Mouse (Mus musculus) forebrain, embryonic 10.5 days (tissue): ENCODE data around the gene Gpr4. TPM values are rescaled to one million over a fixed set of nuclear protein-coding genes. Genes with fewer than 3 reads are reported as not detected.

Source experiments
- DNase-seq: peaks from one replicate; pipeline ENCODE4 v3.0.0-alpha.2; 2017; ENCODE audit warnings: low spot score; ENCODE audit errors: extremely low spot score
- H3K27ac ChIP-seq: fragments of 300-500 bp; sonication (generic); 2 replicates; pipeline ENCODE4 v1.5.1; 2016; ENCODE audit warnings: mild to moderate bottlenecking
- H3K27me3 ChIP-seq: fragments of 300-500 bp; sonication (generic); 2 replicates; pipeline ENCODE4 v1.6.1; 2016; ENCODE audit warnings: mild to moderate bottlenecking; ENCODE audit not compliant: poor library complexity, severe bottlenecking
- H3K36me3 ChIP-seq: fragments of 300-500 bp; sonication (generic); replicated peaks from 2 replicates; pipeline ENCODE4 v1.6.1; 2016; ENCODE audit warnings: mild to moderate bottlenecking, moderate library complexity
- H3K4me1 ChIP-seq: fragments of 300-500 bp; sonication (generic); 2 replicates; pipeline ENCODE4 v1.6.1; 2016
- H3K4me3 ChIP-seq: fragments of 300-500 bp; sonication (generic); 2 replicates; pipeline ENCODE4 v1.5.1; 2016; ENCODE audit warnings: mild to moderate bottlenecking, moderate library complexity
- H3K9me3 ChIP-seq: fragments of 300-500 bp; sonication (generic); 2 replicates; pipeline ENCODE4 v1.6.1; 2016; ENCODE audit warnings: mild to moderate bottlenecking, moderate library complexity
- WGBS: fragments of 180-500 bp; shearing (Covaris S2); methylation state at CpG from one replicate; pipeline ENCODE4 v1.1.7; 2016; 5-methylcytosine and 5-hydroxymethylcytosine counted together
- polyA plus RNA-seq: library from polyadenylated mRNA; unstranded; fragments of >200 nt; fragmentation: Nextera tagmentation; extraction: Ambion mirVana; gene quantifications from 2 replicates; pipeline ENCODE4 v1.2.1, GENCODE M21; 2016

Gene Gpr4
- polyA plus RNA-seq: 1.6 and 2.0 TPM in 2 replicates

DNA sequence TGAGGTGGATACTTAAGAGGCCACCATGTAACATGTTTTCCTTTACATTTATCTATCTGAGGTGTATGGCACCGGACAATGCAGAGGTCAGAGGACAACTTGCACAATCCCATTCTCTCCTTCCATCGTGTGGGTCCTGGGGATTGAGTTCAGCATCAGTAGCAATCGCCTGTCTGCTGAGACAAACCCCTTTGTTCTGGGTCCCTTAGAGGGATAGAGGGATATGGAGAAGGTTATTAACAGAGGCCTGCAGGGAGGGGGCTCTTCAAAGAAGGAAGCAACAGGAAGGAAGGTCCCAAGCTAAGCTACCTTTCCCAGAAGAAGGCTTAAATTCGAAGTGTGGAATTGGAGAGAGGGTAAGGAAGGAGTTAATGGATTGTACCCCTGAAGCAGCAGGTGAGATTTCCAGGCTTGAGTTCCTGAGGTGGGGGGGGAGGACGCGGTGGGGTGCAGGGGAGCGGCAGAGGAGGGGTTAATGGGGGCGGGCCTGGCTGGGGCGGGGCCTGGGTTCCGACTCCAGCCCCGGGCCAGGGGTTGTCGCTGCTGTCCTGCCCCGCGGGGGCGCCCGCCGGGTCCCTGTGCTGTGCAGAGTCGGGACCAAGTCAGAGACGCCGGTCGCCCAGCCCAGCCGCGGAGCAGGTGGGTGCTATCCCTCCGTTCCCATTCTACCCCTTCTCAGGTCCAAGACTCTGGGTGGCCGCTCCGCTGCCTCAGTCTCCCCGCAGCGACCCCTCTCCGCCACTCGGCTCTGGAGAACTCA is at the start of gene Gpr4:
TSS of gene Gpr4 (plus strand) at position 543 of the 760 bp plus-strand sequence.
- Histone ChIP-seq H3K27ac (peak within 1 kb of the TSS; percentile 62), H3K4me3 (peak within 1 kb of the TSS; percentile 58), H3K9me3 (0 out of 2 replicates have a peak, but pooled peaks cover 4% of the 10 kb centered on the region), H3K36me3 (no peaks in the 10 kb centered on the region), H3K27me3 (peaks cover 30% of the 10 kb centered on the region), H3K4me1 (peaks cover 29% of the 10 kb centered on the region)
- peak; percentile 43 for DNase-seq
- WGBS: 2% methylated on average over 30 of the region's 30 CpGs

GRCm38 (mm10) chr7:19162928-19163327 is 49.4 kb upstream of the Gpr4 start:
- 90% methylated on average over 7 of the region's 7 CpGs for WGBS
- no peak for DNase-seq
- Histone ChIP-seq H3K36me3 (no peaks in the 10 kb centered on the region), H3K27me3 (peaks cover 84% of the 10 kb centered on the region), H3K4me1 (peaks cover 42% of the 10 kb centered on the region), H3K9me3 (0 out of 2 replicates have a peak, but pooled peaks cover 6% of the 10 kb centered on the region), H3K4me3 (no peak overlapping the region), H3K27ac (no peak overlapping the region)

DNA sequence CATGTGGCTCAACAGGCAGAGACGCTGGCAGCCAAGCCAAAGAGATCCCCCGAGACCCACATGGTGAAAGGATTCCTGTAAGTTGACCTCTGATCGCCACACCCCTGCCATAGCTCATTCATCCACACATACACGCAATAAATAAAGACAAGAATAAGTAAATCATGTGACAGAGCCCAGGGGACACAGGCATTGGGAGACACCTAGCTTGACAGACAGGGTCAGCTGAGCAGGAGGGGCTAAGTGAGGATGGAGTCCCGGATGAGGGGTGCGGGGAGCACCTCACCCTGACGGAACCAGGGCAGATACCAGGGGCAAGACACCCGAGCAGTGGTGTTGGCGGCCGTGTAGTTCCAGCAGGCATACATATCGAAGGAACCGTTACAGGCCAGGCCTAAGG is 48.6 kb upstream of the Gpr4 start:
- peak overlapping the region; percentile 33 for H3K4me3 ChIP-seq
- no peak overlapping the region for H3K27ac ChIP-seq
- WGBS: 34% methylated on average over 12 of the region's 12 CpGs
- DNase-seq: no peak
- H3K36me3 ChIP-seq: no peaks in the 10 kb centered on the region
- H3K27me3 ChIP-seq: peaks cover 78% of the 10 kb centered on the region
- 0 out of 2 replicates have a peak, but pooled peaks cover 6% of the 10 kb centered on the region for H3K9me3 ChIP-seq
- H3K4me1 ChIP-seq: peaks cover 42% of the 10 kb centered on the region

GRCm38 (mm10) chr7:19164189-19164588 is 48.1 kb upstream of the Gpr4 start:
- Histone ChIP-seq H3K4me1 (peaks cover 42% of the 10 kb centered on the region), H3K36me3 (no peaks in the 10 kb centered on the region), H3K9me3 (0 out of 2 replicates have a peak, but pooled peaks cover 6% of the 10 kb centered on the region), H3K4me3 (peak overlapping the region; percentile 33), H3K27ac (no peak overlapping the region), H3K27me3 (peaks cover 74% of the 10 kb centered on the region)
- 0% methylated on average over 6 of the region's 6 CpGs for WGBS
- peak; percentile 50 for DNase-seq

DNA sequence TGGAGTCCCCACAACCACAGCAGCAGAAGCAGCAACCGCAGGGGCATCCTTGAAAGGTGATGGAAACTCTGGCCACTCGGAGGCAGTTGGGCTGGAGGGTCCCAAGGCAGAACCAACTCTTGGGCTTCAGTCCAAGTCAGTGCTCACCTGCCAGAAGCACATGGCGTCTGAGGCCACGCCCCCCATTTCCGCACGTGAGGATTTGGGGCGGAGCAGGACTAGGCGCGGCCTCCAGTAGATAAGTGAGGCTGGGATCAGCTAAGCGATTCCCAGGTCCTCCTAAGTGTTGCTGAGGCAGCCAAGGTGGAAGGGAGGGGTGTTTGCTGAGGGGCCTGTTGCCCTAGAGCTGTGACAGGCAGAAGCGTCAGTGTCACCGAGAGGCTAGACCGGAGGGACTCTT is 47.4 kb upstream of the Gpr4 start:
- no peak overlapping the region for H3K27ac ChIP-seq
- WGBS: 2% methylated on average over 13 of the region's 13 CpGs
- H3K27me3 ChIP-seq: peaks cover 68% of the 10 kb centered on the region
- H3K9me3 ChIP-seq: 0 out of 2 replicates have a peak, but pooled peaks cover 6% of the 10 kb centered on the region
- no peaks in the 10 kb centered on the region for H3K36me3 ChIP-seq
- no peak for DNase-seq
- H3K4me3 ChIP-seq: peak overlapping the region; percentile 33
- peaks cover 35% of the 10 kb centered on the region for H3K4me1 ChIP-seq

DNA sequence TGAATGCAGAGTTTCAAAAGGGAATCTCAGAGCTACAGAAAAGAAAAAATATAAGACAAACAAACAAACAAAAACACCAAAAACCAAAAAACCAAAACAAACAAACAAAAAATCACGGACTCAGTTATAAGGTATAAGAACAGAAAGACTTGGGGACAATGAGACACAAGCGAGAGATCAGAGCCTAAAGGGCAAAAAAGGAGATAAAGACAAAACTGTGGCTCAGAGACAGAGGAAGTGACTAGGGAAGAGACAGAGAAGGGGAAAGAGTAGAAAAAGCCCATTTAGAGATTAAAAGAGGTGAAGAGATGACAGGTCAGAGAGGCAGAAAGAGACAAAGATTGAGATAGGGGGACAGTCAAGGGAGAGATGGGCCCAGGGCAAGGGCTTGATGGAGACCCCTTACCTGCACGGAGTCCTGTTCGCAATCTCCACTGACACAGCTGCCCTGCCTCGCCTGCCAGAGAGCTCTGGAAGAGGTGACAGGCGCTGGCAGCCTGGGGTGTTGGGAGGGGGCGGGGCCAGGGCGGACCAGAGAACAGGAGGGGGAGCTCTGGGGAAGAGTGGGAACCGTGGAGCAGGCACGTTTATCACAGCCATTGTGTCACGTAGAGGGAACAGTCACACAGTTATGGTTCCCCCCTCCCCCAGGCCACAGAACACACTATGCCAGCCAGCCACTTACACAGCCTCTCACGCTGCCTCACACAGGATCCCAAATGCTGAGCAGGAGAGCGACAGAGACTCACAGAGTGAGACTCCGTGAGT is 46.5 kb upstream of the Gpr4 start, which contains the start of gene Gipr:
TSS of gene Gipr (minus strand) at position 472 of the 768 bp plus-strand sequence.
- H3K9me3 ChIP-seq: 0 out of 2 replicates have a peak, but pooled peaks cover 6% of the 10 kb centered on the region
- H3K27ac ChIP-seq: no peak within 1 kb of the TSS
- peaks cover 64% of the 10 kb centered on the region for H3K27me3 ChIP-seq
- 17% methylated on average over 13 of the region's 14 CpGs for WGBS
- DNase-seq: no peak
- H3K4me1 ChIP-seq: peaks cover 27% of the 10 kb centered on the region
- peak within 1 kb of the TSS; percentile 33 for H3K4me3 ChIP-seq
- no peaks in the 10 kb centered on the region for H3K36me3 ChIP-seq

- Histone ChIP-seq H3K27me3 (peaks cover 62% of the 10 kb centered on the region), H3K4me3 (no peak overlapping the region), H3K27ac (no peak overlapping the region), H3K9me3 (0 out of 2 replicates have a peak, but pooled peaks cover 6% of the 10 kb centered on the region), H3K36me3 (no peaks in the 10 kb centered on the region), H3K4me1 (peaks cover 31% of the 10 kb centered on the region)
- 89% methylated on average over 3 of the region's 3 CpGs for WGBS
- DNase-seq: no peak
Observed at GRCm38 (mm10) chr7:19166990-19167389, 45.3 kb upstream of the Gpr4 start.

DNA sequence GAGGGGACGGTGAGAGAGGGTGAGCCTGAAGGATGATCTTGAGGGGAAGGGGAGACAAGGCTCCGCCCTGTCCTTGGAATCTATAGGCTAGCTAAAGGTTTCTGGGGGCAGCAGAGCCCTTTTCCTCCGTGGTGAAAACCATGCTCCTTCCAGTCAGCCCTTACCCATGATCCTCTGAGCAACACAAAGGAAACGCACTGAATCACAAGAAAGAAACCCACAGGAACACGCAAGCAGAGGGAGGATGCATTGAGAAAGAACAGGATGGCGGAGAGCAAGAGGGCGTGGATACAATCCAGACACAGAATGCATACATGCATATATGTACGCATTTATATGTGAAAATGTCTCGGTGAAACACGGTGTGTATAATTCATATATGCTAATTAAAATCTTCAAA is 42.8 kb upstream of the Gpr4 start:
- 67% methylated on average over 10 of the region's 10 CpGs for WGBS
- no peak for DNase-seq
- Histone ChIP-seq H3K9me3 (0 out of 2 replicates have a peak, but pooled peaks cover 6% of the 10 kb centered on the region), H3K4me1 (peaks cover 35% of the 10 kb centered on the region), H3K36me3 (no peaks in the 10 kb centered on the region), H3K27ac (no peak overlapping the region), H3K4me3 (no peak overlapping the region), H3K27me3 (peaks cover 53% of the 10 kb centered on the region)

DNA sequence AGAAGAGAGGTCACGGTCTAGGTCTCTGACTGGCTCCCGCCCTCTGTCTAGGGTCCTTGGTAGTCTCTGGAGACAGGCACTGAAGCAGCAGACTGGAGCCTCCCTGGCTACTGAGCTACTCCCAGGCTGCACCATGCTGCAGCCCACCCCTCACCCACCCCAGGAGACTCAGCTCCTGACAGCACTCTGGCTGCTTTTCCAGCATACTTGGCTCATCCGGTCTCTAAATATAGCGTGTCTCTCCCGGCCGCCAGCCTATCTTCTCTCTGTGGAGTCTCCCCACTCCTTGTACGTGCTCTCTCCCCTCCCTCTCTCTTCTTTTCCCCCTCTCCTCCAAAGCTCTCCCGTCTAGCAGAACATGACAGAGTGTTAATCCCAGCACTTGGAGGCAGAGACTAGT is 42.2 kb upstream of the Gpr4 start:
- DNase-seq: no peak
- Histone ChIP-seq H3K36me3 (no peaks in the 10 kb centered on the region), H3K4me1 (peaks cover 29% of the 10 kb centered on the region), H3K27me3 (peaks cover 53% of the 10 kb centered on the region), H3K4me3 (no peak overlapping the region), H3K9me3 (0 out of 2 replicates have a peak, but pooled peaks cover 6% of the 10 kb centered on the region), H3K27ac (no peak overlapping the region)
- 71% methylated on average over 8 of the region's 8 CpGs for WGBS

- H3K27me3 ChIP-seq: peaks cover 53% of the 10 kb centered on the region
- 64% methylated on average over 8 of the region's 8 CpGs for WGBS
- no peak overlapping the region for H3K27ac ChIP-seq
Observed at GRCm38 (mm10) chr7:19171831-19172230, 40.5 kb upstream of the Gpr4 start.

GRCm38 (mm10) chr7:19172874-19173273 is 39.5 kb upstream of the Gpr4 start:
- Histone ChIP-seq H3K9me3 (no peaks in the 10 kb centered on the region), H3K36me3 (no peaks in the 10 kb centered on the region), H3K27ac (peak overlapping the region; percentile 74; the same call in 1 of the 2 replicates), H3K4me3 (peak overlapping the region; percentile 51), H3K27me3 (peaks cover 60% of the 10 kb centered on the region), H3K4me1 (peaks cover 38% of the 10 kb centered on the region)
- peak; percentile 84 for DNase-seq
- WGBS: 4% methylated on average over 17 of the region's 17 CpGs

More at GRCm38 (mm10) chr7:19171831-19172230, 40.5 kb upstream of the Gpr4 start:
- no peak for DNase-seq
- H3K36me3 ChIP-seq: no peaks in the 10 kb centered on the region
- peaks cover 34% of the 10 kb centered on the region for H3K4me1 ChIP-seq
- no peak overlapping the region for H3K4me3 ChIP-seq
- 0 out of 2 replicates have a peak, but pooled peaks cover 6% of the 10 kb centered on the region for H3K9me3 ChIP-seq

- H3K27ac ChIP-seq: peak within 1 kb of the TSS; percentile 58; the same call in 1 of the 2 replicates
- H3K27me3 ChIP-seq: peaks cover 84% of the 10 kb centered on the region
Observed at GRCm38 (mm10) chr7:19175708-19176515, 36.4 kb upstream of the Gpr4 start, which contains the start of gene Eml2. Eml2 (plus strand) TSS chr7:19176421.

More at GRCm38 (mm10) chr7:19175708-19176515, 36.4 kb upstream of the Gpr4 start, which contains the start of gene Eml2:
- Histone ChIP-seq H3K36me3 (no peaks in the 10 kb centered on the region), H3K4me3 (peak within 1 kb of the TSS; percentile 55), H3K4me1 (peaks cover 61% of the 10 kb centered on the region), H3K9me3 (no peaks in the 10 kb centered on the region)
- under 1% methylated on average over 30 of the region's 30 CpGs for WGBS
- peak; percentile 55 for DNase-seq
